Mouse (Mus musculus) heart, embryonic 10.5 days (tissue): ENCODE results near the gene Narf. TPM values are rescaled to one million over a fixed set of nuclear protein-coding genes. Genes with fewer than 3 reads are reported as not detected.

Source experiments
- DNase-seq: peaks from one replicate; pipeline ENCODE4 v3.0.0-alpha.2; 2017; ENCODE audit warnings: low spot score
- H3K27ac ChIP-seq: fragments of 300-500 bp; sonication (generic); 2 replicates; pipeline ENCODE4 v1.5.1; 2016; ENCODE audit warnings: mild to moderate bottlenecking
- H3K27me3 ChIP-seq: fragments of 300-500 bp; sonication (generic); 2 replicates; pipeline ENCODE4 v1.6.1; 2016; ENCODE audit warnings: mild to moderate bottlenecking; ENCODE audit not compliant: poor library complexity, insufficient read depth, severe bottlenecking
- H3K36me3 ChIP-seq: fragments of 300-500 bp; sonication (generic); 2 replicates; pipeline ENCODE4 v1.6.1; 2016; ENCODE audit warnings: mild to moderate bottlenecking, moderate library complexity
- H3K4me1 ChIP-seq: fragments of 300-500 bp; sonication (generic); 2 replicates; pipeline ENCODE4 v1.6.1; 2016; ENCODE audit warnings: mild to moderate bottlenecking
- H3K4me3 ChIP-seq: fragments of 300-500 bp; sonication (generic); 2 replicates; pipeline ENCODE4 v1.5.1; 2016; ENCODE audit warnings: mild to moderate bottlenecking, moderate library complexity
- H3K9me3 ChIP-seq: fragments of 300-500 bp; sonication (generic); 2 replicates; pipeline ENCODE4 v1.6.1; 2016; ENCODE audit warnings: mild to moderate bottlenecking, moderate library complexity
- WGBS: fragments of 180-500 bp; shearing (Covaris S2); methylation state at CpG from one replicate; pipeline ENCODE4 v1.1.7; 2016; 5-methylcytosine and 5-hydroxymethylcytosine counted together
- polyA plus RNA-seq: library from polyadenylated mRNA; unstranded; fragments of >200 nt; fragmentation: Nextera tagmentation; extraction: Ambion mirVana; gene quantifications from 2 replicates; pipeline ENCODE4 v1.2.1, GENCODE M21; 2016

Narf gene
- polyA plus RNA-seq, 1 experiment from 2014 or later = 48.6 TPM

DNA sequence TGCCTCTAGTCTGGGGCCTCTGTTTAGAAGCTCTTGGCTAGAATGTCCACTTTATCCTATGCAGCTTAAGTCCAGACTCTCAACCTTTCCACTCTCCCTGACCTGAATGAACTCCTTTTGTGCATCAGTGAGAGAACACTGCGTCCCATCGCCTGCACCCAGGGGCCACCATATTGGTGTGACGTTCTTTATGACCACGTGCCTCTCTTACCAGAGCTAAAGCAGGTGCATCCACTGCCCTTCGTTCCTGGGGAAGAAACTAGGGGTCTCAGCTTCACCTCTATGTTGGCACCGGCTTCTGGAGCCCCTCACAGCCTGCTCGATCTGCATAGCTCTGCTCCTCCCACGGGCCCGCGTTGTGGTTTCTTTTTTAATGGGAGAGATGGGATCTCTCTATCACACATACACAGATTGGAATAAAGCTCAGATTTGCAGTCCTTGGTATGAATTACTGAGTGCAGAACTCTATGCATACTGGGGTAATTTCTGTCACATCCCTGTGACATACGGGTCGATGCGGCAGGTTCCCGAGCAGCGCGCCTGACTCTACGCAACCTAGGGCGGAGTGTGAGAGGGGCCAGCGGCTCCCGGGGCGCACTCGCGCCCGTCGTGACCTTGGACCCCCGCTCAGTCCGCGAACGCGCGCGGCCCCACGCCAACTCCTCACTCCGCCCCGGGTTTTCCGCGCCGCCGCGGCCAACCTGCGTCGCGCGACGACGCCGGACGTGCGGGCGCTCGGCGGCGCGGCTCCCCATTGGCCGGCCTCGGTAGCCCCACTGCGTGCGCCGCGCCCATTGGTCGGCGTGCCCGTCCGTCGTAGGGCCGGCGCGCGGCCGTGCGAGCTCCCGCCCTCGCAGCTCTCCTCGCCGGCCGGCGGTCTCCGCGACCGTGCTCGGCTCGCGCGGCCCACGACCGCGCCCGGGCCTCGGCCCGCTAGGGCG lies 22.4 kb downstream of the Narf start, which contains the start of gene Foxk2:
Gene Foxk2, plus strand, starts transcription at position 831 of the 941 bp plus-strand sequence.
- Histone ChIP-seq H3K27me3 (no peaks in the 10 kb centered on the region), H3K4me3 (peak within 1 kb of the TSS; percentile 94), H3K4me1 (peaks cover 12% of the 10 kb centered on the region; the same call in 1 of the 2 replicates), H3K36me3 (peaks cover 48% of the 10 kb centered on the region), H3K9me3 (no peaks in the 10 kb centered on the region), H3K27ac (peak within 1 kb of the TSS; percentile 93)
- DNase-seq = peak; percentile 92
- 2% methylated on average over 91 of the region's 91 CpGs for WGBS

DNA sequence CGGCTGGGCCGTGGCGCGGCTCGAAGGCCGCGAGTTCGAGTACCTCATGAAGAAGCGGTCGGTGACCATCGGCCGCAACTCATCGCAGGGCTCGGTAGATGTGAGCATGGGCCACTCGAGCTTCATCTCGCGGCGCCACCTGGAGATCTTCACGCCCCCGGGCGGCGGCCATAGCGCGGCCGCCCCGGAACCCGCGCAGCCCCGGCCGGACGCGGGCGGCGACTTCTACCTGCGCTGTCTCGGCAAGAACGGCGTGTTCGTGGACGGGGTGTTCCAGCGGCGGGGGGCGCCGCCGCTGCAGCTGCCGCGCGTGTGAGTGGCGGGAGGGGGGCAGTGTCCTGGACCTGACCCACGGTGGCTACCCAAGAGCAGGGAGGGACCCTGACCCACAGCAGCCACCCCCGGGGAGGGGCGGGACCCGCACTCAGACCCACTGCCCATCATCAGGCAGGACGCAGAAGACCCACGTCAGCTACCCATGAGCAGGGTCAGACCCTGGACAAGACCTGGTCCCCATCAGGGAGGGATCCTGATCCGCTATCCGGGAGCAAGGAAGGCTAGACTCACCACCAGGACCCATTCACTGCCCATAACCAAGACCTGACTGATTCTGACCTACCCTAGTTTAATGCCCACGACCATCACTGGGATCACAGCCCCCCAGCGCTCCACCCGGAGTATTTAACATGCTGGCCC lies 23.3 kb downstream of the Narf start:
- peaks cover 46% of the 10 kb centered on the region for H3K36me3 ChIP-seq

DNA sequence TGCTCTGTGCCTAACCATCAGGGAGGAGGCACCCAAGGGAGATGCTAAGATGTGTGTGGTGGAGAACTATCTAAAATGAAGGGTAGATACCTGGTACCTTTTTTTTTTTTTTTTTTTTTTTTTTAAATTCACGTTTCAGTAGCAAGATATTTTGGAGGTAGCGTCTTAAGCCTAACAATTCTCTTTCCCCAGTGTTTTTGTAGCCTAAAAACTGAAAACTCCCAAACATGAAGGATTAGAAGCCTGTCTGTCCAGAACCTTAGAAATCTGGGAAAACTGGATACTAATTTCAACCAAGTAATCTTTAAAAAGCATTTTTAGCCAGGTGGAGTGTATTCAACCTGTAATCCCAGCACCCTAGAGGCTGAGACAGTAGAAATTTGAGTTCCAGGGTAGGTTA lies 24.0 kb downstream of the Narf start:
- peaks cover 12% of the 10 kb centered on the region; the same call in 1 of the 2 replicates for H3K4me1 ChIP-seq
- peaks cover 46% of the 10 kb centered on the region for H3K36me3 ChIP-seq
- peak overlapping the region; percentile 93; the same call in 1 of the 2 replicates for H3K27ac ChIP-seq
- WGBS = 48% methylated on average over 2 of the region's 2 CpGs
- no peaks in the 10 kb centered on the region for H3K27me3 ChIP-seq
- H3K4me3 ChIP-seq = peak overlapping the region; percentile 94
- DNase-seq = no peak
- H3K9me3 ChIP-seq = no peaks in the 10 kb centered on the region

More for the DNA sequence above, 23.3 kb downstream of the Narf start:
- Histone ChIP-seq H3K9me3 (no peaks in the 10 kb centered on the region), H3K27me3 (no peaks in the 10 kb centered on the region), H3K27ac (peak overlapping the region; percentile 93), H3K4me1 (peaks cover 12% of the 10 kb centered on the region; the same call in 1 of the 2 replicates), H3K4me3 (peak overlapping the region; percentile 94)
- DNase-seq = no peak
- WGBS = under 1% methylated on average over 59 of the region's 60 CpGs

DNA sequence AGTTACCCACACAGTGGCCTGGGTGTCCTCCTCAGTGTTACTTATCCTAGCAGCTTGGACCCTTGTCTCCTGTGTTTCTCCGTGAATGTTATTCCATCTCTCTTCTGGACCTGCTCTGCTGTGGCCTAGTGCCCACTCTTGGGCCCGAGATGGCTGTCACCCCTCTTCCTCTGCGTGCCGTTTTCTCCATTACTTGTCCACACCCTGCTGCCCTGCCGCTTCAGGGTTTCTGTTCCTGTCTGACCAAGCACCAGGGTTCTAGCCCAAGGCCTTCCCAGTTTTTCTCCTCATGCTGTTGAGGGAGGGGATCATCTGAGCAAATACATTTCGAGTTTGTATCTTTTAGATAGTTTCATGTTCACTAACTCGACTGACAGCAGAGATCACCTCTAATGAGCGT lies 40.5 kb downstream of the Narf start:
- DNase-seq = no peak
- Histone ChIP-seq H3K36me3 (peaks cover 25% of the 10 kb centered on the region), H3K4me1 (peaks cover 40% of the 10 kb centered on the region), H3K27me3 (no peaks in the 10 kb centered on the region), H3K27ac (no peak overlapping the region), H3K4me3 (no peak overlapping the region), H3K9me3 (no peaks in the 10 kb centered on the region)
- WGBS = 87% methylated on average over 8 of the region's 8 CpGs

DNA sequence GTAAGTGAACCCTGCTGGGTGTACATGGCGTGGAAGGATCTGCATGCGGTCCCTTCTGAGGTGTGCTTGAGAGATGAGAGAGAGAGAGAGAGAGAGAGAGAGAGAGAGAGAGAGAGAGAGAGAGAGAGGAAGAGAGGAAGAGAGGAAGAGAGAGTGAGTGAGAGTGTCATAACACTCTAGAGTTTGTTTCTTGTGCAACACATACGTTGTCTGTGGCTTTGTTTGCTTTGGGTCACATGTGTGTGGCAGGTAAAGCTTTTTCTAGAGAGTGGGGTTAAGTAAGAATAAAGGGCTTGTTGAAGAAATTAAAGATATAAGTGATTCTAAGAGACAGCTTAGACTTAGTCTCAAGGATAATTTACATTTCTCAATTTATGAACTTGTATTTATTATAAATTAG lies 41.0 kb downstream of the Narf start:
- DNase-seq = no peak
- Histone ChIP-seq H3K36me3 (peaks cover 20% of the 10 kb centered on the region), H3K9me3 (no peaks in the 10 kb centered on the region), H3K4me1 (peaks cover 45% of the 10 kb centered on the region), H3K27ac (no peak overlapping the region), H3K4me3 (no peak overlapping the region), H3K27me3 (no peaks in the 10 kb centered on the region)
- WGBS = 85% methylated on average over 3 of the region's 3 CpGs

DNA sequence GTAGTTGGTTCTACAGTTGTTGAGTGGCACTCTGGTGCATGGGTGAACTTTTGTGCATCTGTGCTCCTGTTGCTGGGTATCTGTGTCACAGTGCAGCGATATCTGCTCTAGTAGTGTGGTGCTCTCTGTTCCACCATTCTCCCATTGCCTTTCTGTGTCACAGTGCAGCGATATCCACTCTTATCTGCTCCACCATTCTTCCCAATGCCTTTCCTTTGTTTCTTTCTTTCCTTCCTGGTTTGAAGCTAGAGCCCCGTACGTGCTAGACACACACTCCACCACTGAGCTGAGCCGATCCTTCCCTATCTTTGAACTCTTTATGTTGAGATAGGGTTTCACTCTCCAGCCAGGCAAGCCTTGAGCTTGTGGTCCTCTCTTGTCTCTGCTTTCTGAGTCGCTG lies 45.9 kb downstream of the Narf start:
- DNase-seq = no peak
- Histone ChIP-seq H3K36me3 (peaks cover 35% of the 10 kb centered on the region), H3K4me3 (no peak overlapping the region; the same call in 1 of the 2 replicates), H3K9me3 (no peaks in the 10 kb centered on the region), H3K27me3 (no peaks in the 10 kb centered on the region), H3K4me1 (peaks cover 43% of the 10 kb centered on the region), H3K27ac (peak overlapping the region; percentile 65; the same call in 1 of the 2 replicates)
- 23% methylated on average over 6 of the region's 6 CpGs for WGBS

DNA sequence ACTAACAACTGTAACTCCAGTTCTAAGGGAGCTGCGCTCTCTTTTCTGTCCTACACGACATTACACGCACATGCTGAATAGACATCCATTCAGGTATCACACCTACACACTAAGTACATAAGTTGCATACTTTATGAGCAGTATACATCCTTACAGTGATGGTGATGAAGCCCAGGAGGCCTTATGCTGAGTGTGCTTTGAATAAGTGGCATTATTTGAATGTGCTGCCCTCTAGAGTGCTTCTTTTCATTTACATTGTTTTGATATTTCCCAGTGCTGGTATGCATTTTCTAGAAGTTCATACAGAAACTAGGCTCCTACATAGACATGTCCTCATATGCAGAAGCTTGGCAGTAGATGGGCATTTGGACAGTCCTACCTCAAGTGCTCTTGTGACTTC lies 52.8 kb downstream of the Narf start:
- 94% methylated on average over 3 of the region's 3 CpGs for WGBS
- no peak for DNase-seq
- Histone ChIP-seq H3K36me3 (peaks cover 95% of the 10 kb centered on the region), H3K27me3 (no peaks in the 10 kb centered on the region), H3K27ac (no peak overlapping the region), H3K4me1 (0 out of 2 replicates have a peak, but pooled peaks cover 3% of the 10 kb centered on the region), H3K9me3 (no peaks in the 10 kb centered on the region), H3K4me3 (no peak overlapping the region)

DNA sequence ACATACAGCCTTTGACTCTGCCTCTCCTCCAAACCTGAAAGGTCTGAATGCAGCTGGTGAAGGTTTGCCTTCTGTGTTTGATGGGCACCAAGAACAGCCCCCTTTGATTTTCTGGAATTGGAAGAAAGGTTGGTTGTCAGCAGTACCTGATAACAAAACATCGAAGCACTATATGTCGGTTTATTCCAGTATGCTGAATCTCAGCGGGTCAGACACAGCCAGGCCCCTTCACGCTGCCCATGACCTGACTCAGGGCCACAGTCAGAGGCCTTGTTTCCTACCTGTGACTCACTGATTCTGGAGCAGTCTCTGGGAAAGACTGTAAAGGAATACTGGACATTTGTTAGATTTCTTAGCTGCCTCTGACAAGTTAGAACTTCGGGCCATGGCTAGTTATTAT lies 57.7 kb downstream of the Narf start:
- Histone ChIP-seq H3K36me3 (peaks cover 92% of the 10 kb centered on the region), H3K27ac (no peak overlapping the region), H3K27me3 (no peaks in the 10 kb centered on the region), H3K4me3 (no peak overlapping the region), H3K4me1 (no peaks in the 10 kb centered on the region), H3K9me3 (no peaks in the 10 kb centered on the region)
- 97% methylated on average over 5 of the region's 5 CpGs for WGBS
- no peak for DNase-seq

DNA sequence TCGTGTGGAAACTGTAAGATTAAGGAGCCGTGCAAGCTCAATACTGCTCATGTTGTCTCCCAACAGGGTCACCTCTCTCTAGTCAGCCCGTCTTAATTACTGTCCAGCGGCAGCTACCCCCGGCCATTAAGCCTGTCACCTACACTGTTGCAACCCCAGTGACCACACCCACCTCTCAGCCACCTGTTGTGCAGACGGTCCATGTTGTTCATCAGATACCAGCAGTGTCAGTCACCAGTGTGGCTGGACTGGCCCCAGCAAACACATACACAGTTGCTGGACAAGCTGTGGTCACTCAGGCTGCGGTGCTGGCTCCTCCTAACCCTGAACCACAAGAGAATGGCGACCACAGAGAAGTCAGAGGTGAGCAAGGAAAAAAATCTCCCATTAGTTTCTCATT lies 61.4 kb downstream of the Narf start:
- Histone ChIP-seq H3K9me3 (no peaks in the 10 kb centered on the region), H3K27ac (no peak overlapping the region), H3K4me1 (no peaks in the 10 kb centered on the region), H3K4me3 (no peak overlapping the region), H3K36me3 (peaks cover 94% of the 10 kb centered on the region), H3K27me3 (no peaks in the 10 kb centered on the region)
- WGBS = 85% methylated on average over 8 of the region's 8 CpGs
- DNase-seq = no peak

DNA sequence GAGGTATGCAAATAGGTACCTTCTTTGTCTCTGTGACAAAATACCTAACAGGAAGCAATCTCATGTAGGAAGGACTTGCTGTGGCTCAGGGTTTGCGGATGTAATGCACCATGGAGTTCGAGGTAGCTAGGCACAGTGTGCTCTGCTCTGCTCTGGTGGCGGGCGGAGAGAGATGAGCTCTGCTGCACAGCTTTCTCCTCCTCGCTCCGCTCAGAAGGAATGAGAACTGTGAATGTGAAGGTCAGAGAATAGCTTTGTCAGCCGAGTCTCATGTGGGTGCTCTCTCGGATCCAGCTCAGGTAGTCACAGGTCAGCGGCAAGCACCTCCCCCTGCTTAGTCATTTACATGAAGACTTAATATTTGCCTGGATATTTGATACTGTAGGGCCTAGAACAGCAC lies 63.2 kb downstream of the Narf start:
- no peak overlapping the region for H3K27ac ChIP-seq

DNA sequence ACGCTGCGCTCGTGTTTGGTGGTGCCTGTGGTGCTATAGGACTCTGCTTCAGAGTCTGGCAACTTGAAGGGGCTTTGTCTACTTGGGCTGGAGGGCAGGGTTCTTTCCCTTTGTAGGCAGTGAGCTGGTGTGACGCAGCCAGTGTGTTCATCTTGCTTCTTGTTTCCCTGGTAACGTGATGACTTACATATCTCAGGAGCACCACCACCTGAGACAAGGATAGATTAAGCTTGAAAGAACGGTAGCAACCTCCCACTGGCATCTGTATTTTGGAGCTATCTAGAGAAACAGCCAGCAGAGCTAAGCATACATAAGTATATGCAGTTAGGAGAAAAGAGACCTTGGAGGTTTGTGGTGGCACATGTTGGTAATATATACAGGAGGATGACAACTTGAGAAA lies 68.3 kb downstream of the Narf start:
- Histone ChIP-seq H3K27ac (no peak overlapping the region), H3K9me3 (peaks cover 2% of the 10 kb centered on the region; the same call in 1 of the 2 replicates), H3K4me1 (no peaks in the 10 kb centered on the region), H3K36me3 (peaks cover 96% of the 10 kb centered on the region), H3K27me3 (no peaks in the 10 kb centered on the region), H3K4me3 (no peak overlapping the region)
- DNase-seq = no peak
- 91% methylated on average over 6 of the region's 6 CpGs for WGBS

More for the DNA sequence above, 63.2 kb downstream of the Narf start:
- DNase-seq = no peak
- Histone ChIP-seq H3K27me3 (no peaks in the 10 kb centered on the region), H3K9me3 (no peaks in the 10 kb centered on the region), H3K4me1 (no peaks in the 10 kb centered on the region), H3K4me3 (no peak overlapping the region), H3K36me3 (peaks cover 96% of the 10 kb centered on the region)
- 86% methylated on average over 9 of the region's 9 CpGs for WGBS
